9 mouse cellular contexts compared by ENCODE assay signal in genomic region chr7:82056551-82057230, GRCm38 (mm10).
DNase-seq lines count a peak whose midpoint lies in the region; ATAC-seq and TF ChIP-seq lines count a peak whose summit lies in the region.
"Had no signal": no experiment of that assay in that cellular context is flagged by ENCODE, and none has a peak within 500 bp of the region (broad histone marks: within the 10 kb centered on the region; RNA-seq: fewer than 3 reads in every experiment).

No protein-coding gene starts in this region.

- H3K27me3 ChIP-seq in E14TG2a.4 (ENCODE audit: insufficient read depth, low read length), result peaks cover 2% of the 10 kb centered on the region; the same call in 1 of the 2 replicates
- H3K27me3 ChIP-seq in kidney, embryonic 15.5 days, result no peaks in the 10 kb centered on the region
- H3K27me3 ChIP-seq in midbrain, embryonic 14.5 days (ENCODE audit: control insufficient read depth, insufficient read depth, low read length), result no peaks in the 10 kb centered on the region

- H3K36me3 ChIP-seq in E14TG2a.4 (ENCODE audit: insufficient read depth, low read length), result no peaks in the 10 kb centered on the region
- H3K36me3 ChIP-seq in kidney, embryonic 15.5 days, result no peaks in the 10 kb centered on the region
- no peaks in the 10 kb centered on the region for H3K36me3 ChIP-seq in midbrain, embryonic 14.5 days (ENCODE audit: control insufficient read depth, insufficient read depth, low read length)

- H3K4me3 ChIP-seq in E14TG2a.4 (replicated peaks; ENCODE audit: low read length), result peak overlapping the region; percentile 39; the same call in 1 of the 2 replicates
- peak overlapping the region; percentile 22 for H3K4me3 ChIP-seq in kidney, embryonic 15.5 days (replicated peaks)
- H3K4me3 ChIP-seq in midbrain, embryonic 14.5 days (replicated peaks; ENCODE audit: low read depth, low read length), result peak overlapping the region; percentile 22

- H3K27ac ChIP-seq in kidney, embryonic 15.5 days, result no peak overlapping the region
- H3K27ac ChIP-seq in midbrain, embryonic 14.5 days (replicated peaks; ENCODE audit: low read depth, low read length), result no peak overlapping the region
- H3K27ac ChIP-seq: liver, embryonic 14.5 days had no signal

- H3K9me3 ChIP-seq in E14TG2a.4 (ENCODE audit: low read length), result no peaks in the 10 kb centered on the region
- no peaks in the 10 kb centered on the region for H3K9me3 ChIP-seq in kidney, embryonic 15.5 days (replicated peaks)
- H3K9me3 ChIP-seq in midbrain, embryonic 14.5 days (ENCODE audit: control insufficient read depth, low read length), result no peaks in the 10 kb centered on the region

- peak; percentile 46 for ATAC-seq in granulocyte monocyte progenitor cell, adult 5-6 weeks (replicated peaks; ENCODE audit: poor library complexity, severe bottlenecking)
- no peak; the same call in 1 of the 2 replicates for ATAC-seq in kidney, embryonic 15.5 days (replicated peaks; ENCODE audit: low FRiP score)
- ATAC-seq in midbrain, embryonic 14.5 days (ENCODE audit: low FRiP score, low TSS enrichment), result no peak
- ATAC-seq in activated CD4-positive, CD25-positive, alpha-beta regulatory T cell, adult 4 months, result no peak

- DNase-seq in adrenal gland, postnatal 36 days, result peak; percentile 78 to 83
- peak; percentile 58 for DNase-seq in midbrain, embryonic 14.5 days
- DNase-seq in B cell, adult 2 months, result no peak
- no peak for DNase-seq in layer of hippocampus, postnatal 10 days (ENCODE audit: low spot score in 2 of 2)

- H3K9ac ChIP-seq in kidney, embryonic 15.5 days, result no peak overlapping the region
- H3K9ac ChIP-seq in midbrain, embryonic 14.5 days (replicated peaks; ENCODE audit: low read length), result peak overlapping the region; percentile 26; the same call in 1 of the 2 replicates
- H3K9ac ChIP-seq: liver, embryonic 14.5 days had no signal

- 4% methylated on average over 21 of the region's 21 CpGs for WGBS in kidney, embryonic 15.5 days
- WGBS in midbrain, embryonic 14.5 days, result 1% methylated on average over 21 of the region's 21 CpGs

- peaks cover 8% of the 10 kb centered on the region for H3K4me1 ChIP-seq in E14TG2a.4 (replicated peaks; ENCODE audit: low read depth, low read length)
- peaks cover 8% of the 10 kb centered on the region; the same call in 1 of the 2 replicates for H3K4me1 ChIP-seq in kidney, embryonic 15.5 days
- H3K4me1 ChIP-seq in midbrain, embryonic 14.5 days (ENCODE audit: control insufficient read depth, insufficient read depth, low read length), result peaks cover 15% of the 10 kb centered on the region

- no peak for TF ChIP-seq CTCF in E14TG2a.4 (conservative IDR thresholded peaks at IDR 0.05; ENCODE audit: low read length)

- H3K4me2 ChIP-seq in kidney, embryonic 15.5 days, result peak overlapping the region; percentile 53
- peak overlapping the region; percentile 53 for H3K4me2 ChIP-seq in midbrain, embryonic 14.5 days (ENCODE audit: low read length)

Comparison
In these comparisons a context has a peak if more than half of its experiments do, and no peak if none do; other contexts are left out.
1. DNase-seq: peak in adrenal gland, postnatal 36 days (2 of 2) and midbrain, embryonic 14.5 days (single experiment); none in B cell, adult 2 months (0 of 2) and layer of hippocampus, postnatal 10 days (0 of 2).
2. Peak in every context shown above with its lines, with median percentiles within 50 percentile points of each other: H3K4me3 ChIP-seq.